Mouse (Mus musculus) cortical plate, adult 2 months (tissue): ENCODE results near the gene Mff. TPM values are rescaled to one million over a fixed set of nuclear protein-coding genes. Genes with fewer than 3 reads are reported as not detected.

ENCODE experiments used
- H3K27ac ChIP-seq: fragments of 200-500 bp; 2 replicates; pipeline ENCODE4 v1.5.1; 2012; ENCODE audit warnings: low read length, control low read depth, inconsistent platforms; ENCODE audit not compliant: insufficient read depth
- H3K4me1 ChIP-seq: fragments of 200-500 bp; 2 replicates; pipeline ENCODE4 v1.6.1; 2011; ENCODE audit warnings: low read length; ENCODE audit not compliant: control insufficient read depth, insufficient read depth
- H3K4me3 ChIP-seq: fragments of 200-500 bp; 2 replicates; pipeline ENCODE4 v1.5.1; 2011; ENCODE audit warnings: mild to moderate bottlenecking, low read length, control low read depth; ENCODE audit not compliant: insufficient read depth
- CTCF ChIP-seq: fragments of 200-500 bp; IDR thresholded peaks from 2 replicates; pipeline ENCODE4 v1.5.1; 2011; ENCODE audit warnings: mild to moderate bottlenecking, control low read depth, low read length; ENCODE audit not compliant: insufficient read depth; ENCODE audit errors: extremely low read depth
- POLR2A ChIP-seq: fragments of 200-500 bp; IDR thresholded peaks from 2 replicates; pipeline ENCODE4 v1.6.1; 2011; ENCODE audit warnings: mild to moderate bottlenecking, low read length, control low read depth; ENCODE audit not compliant: insufficient read depth; ENCODE audit errors: extremely low read depth
- polyA plus RNA-seq: library from polyadenylated mRNA; depleted of rRNA; stranded (reverse); fragments of >200 nt; gene quantifications from 2 replicates; pipeline ENCODE4 v1.2.3, GENCODE M21; 2012; rRNA removed

Gene Mff
- polyA plus RNA-seq = 365 and 371 TPM in 2 replicates

DNA sequence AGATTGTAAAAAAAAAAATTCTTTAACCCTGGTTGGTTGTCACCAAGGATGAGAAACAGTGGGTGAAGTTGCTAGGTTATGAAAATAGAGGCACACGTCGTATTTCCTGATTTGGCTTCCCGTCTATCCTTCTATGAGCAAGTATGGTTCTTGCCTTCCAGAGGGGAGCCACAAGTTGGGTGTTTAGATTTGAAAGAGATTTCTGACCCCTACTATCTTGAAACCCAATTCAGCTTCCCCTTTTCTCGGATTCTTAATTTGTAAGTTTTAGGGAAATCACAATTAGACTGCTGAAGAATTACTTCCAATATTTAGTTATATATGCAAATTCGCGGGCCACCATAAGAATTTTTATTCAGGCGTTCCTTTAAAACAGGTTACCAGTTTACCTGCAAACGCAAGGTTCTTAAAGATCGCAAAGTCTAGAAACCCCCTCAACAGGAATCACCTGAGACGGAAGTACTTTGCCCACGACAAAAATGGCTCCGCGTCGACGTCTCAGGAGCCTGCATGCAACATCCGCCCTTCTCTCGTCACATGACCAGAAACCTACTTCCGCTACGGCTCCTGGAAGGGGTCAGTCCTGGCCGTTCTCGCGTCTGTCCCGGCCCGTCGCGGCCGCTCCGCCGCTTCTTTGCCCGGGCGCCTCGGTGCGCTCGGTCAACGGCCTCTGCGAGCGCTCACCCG, at the start of gene Mff:
Gene Mff (plus strand): TSS at position 552 of the 687 bp plus-strand sequence.
- Histone ChIP-seq H3K4me1 (no peaks in the 10 kb centered on the region; the same call in 1 of the 2 replicates), H3K4me3 (peak within 1 kb of the TSS; percentile 85), H3K27ac (peak within 1 kb of the TSS; percentile 84)
- TF ChIP-seq CTCF (no peak), POLR2A (peak; percentile 82)

DNA sequence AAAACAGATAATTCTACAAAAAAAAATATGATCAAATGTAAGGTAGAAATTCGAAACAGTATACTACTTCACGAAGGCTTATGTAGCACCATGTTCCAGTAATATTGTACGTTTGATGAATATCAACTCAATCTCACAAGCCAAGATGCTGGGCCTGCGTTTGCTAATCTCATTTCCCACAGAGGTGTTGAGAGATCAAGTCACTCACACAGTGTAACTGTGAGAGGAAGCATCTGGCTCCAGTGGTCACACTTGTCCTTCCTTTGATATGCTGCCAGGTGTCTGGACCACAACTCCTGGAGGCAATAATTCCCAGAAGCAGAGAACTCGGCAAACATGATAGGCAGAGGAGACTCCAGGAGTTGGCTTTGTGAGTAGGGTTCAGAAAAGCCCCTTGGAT, 38.4 kb upstream of the Mff start:
- Histone ChIP-seq H3K4me1 (no peaks in the 10 kb centered on the region), H3K27ac (no peak overlapping the region), H3K4me3 (no peak overlapping the region)
- no peak for TF ChIP-seq POLR2A
- no peak for TF ChIP-seq CTCF

DNA sequence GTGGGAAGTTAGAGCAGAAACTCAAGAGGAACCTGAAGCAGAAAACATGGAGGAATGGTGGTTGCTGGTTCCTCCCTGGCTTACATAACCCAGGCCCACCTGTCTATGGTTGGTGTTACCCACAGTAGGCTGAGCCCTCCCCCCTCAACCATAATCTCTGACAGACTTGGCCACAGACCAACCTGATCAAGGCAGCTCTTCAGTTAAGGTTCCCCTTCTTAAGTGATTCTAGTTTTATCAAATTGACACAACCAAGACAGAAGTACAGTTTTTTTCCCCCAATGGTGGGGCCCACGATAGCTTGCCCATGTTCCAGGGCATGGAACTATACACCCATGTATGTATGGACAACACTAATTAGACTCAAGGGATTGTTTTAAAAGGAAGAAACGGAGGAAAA, 37.8 kb upstream of the Mff start:
- TF ChIP-seq POLR2A (no peak), CTCF (no peak)
- no peak overlapping the region for H3K27ac ChIP-seq

DNA sequence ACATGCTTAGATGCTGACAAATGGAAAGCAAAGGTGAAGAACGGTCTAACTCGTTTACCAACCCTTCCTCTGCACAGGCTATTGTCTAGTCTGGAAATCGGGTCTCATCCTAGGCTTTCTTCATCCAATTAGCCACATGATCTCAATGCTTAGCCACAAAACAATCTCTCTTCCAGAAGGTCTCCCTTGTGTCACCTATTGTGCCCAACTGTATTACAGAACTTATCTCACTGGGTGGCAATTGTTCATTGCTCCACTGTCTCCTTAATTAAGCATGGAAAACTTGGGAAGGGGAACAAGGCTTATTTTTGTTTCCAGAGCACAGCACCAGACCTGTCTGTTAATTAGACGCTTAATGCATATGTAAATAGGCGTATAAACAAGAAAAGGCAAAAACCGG, 36.8 kb upstream of the Mff start:
- Histone ChIP-seq H3K4me1 (no peaks in the 10 kb centered on the region), H3K27ac (no peak overlapping the region), H3K4me3 (no peak overlapping the region)
- TF ChIP-seq POLR2A (no peak), CTCF (no peak)

More for the DNA sequence above, 37.8 kb upstream of the Mff start:
- Histone ChIP-seq H3K4me3 (no peak overlapping the region), H3K4me1 (no peaks in the 10 kb centered on the region)

DNA sequence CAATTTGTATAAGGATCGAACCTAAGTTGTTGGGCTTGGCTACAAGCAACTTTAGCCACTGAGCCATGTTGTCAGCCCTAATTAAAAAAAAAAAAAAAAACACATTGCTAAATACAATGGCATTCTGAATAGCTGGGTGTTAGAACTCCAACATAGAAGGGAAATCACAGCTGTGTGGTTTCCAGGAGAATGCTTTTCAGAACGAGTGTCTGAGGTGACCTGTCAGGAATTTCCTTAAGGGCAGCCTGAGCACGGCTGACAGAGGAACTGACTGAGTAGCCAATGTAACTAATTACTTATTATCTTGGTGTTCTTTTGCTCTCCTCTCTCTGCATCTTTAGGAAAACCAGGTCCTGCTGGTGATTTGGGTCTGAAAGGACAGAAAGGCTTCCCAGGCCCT, 28.8 kb upstream of the Mff start:
- TF ChIP-seq CTCF = no peak
- no peak for TF ChIP-seq POLR2A
- H3K4me1 ChIP-seq = no peaks in the 10 kb centered on the region
- H3K27ac ChIP-seq = no peak overlapping the region
- no peak overlapping the region for H3K4me3 ChIP-seq

DNA sequence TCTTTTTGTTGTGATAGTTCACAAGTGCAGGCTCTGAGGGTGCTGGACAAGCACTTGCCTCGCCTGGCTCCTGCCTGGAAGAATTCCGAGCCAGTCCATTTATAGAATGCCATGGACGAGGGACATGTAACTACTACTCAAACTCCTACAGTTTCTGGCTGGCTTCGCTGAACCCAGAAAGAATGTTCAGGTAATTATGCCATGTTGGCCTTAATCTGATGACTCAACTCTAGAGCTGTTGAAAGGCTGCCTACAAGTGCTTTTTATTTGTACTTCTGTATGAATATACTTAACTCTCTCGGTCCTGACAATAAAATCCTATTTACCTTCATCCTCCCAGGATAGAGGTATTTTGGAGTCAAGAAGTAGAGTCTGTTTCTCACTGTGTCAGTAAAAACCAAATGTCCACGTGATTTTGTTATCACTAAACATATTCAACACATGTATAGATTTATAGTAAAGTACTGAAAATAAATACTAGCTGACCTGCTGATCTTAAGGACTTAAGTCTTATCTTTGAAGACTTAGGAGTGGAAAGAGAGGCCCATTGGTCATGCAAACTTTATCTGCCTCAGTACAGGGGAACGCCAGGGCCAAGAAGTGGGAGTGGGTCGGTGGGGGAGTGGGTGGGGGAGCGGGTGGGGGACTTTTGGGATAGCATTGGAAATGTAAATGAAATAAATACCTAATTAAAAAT, 6.7 kb upstream of the Mff start:
- Histone ChIP-seq H3K4me3 (no peak overlapping the region), H3K4me1 (no peaks in the 10 kb centered on the region), H3K27ac (no peak overlapping the region)
- no peak for TF ChIP-seq CTCF
- TF ChIP-seq POLR2A = no peak

DNA sequence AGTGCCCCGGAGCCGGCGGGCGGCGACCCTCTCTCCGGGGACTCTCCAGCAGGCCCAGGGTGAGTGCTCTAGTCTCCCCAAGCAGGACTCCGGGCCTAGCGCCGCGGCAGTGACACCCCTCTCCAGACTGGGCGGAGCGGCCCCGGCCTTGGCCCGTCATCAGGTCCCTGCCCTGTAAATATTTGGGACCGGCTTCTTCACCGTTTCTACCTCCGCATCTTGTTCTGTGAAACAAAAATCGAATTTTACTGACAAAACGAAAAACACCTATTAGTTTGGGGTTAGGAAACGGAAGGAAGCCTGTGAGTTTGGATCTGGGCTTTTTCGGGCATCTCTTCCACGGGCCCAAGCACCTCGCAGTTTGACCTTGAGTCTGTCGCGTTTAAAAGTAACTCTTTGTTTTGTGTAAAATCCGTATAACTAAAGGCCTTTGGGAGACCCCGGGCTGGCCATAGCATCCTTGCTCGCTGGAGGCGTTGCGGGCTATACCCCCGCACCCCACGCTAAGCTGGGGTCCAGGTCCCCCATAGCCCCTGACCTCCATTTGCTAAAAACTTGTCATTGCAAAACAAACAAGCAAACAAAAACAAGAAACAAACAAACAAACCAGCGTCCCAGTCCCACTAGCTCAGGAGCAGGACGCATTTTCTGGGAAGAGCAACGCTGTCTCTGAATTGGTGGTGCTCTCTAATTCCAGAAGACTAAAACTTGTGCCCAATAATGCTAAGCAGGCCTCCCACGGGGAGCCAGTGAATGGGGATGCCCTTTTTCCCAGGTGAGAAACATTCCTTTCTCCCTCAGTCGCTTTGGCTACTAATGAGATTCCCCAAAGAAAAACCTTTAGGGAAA, 560 bp downstream of the Mff start:
- Histone ChIP-seq H3K4me3 (peak overlapping the region; percentile 85), H3K27ac (peak overlapping the region; percentile 84), H3K4me1 (no peaks in the 10 kb centered on the region; the same call in 1 of the 2 replicates)
- no peak for TF ChIP-seq CTCF

DNA sequence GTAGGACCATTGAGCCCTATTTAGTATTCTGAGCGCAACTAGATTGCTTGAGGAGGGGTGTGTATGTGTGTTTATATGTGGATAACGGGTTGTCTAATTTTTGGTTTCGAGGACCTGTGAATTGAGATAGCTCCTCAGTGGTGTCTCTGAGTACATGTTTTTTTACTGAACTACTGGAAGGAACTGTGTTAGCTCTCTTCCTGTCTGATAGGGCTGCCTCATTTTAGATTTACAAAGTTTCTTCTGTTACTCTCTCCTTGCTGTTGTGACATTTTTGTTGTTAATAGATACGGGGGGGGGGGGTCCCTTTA, 1.1 kb downstream of the Mff start:
- TF ChIP-seq CTCF (no peak), POLR2A (no peak)
- Histone ChIP-seq H3K4me1 (no peaks in the 10 kb centered on the region; the same call in 1 of the 2 replicates), H3K27ac (no peak overlapping the region), H3K4me3 (peak overlapping the region; percentile 85; the same call in 1 of the 2 replicates)

DNA sequence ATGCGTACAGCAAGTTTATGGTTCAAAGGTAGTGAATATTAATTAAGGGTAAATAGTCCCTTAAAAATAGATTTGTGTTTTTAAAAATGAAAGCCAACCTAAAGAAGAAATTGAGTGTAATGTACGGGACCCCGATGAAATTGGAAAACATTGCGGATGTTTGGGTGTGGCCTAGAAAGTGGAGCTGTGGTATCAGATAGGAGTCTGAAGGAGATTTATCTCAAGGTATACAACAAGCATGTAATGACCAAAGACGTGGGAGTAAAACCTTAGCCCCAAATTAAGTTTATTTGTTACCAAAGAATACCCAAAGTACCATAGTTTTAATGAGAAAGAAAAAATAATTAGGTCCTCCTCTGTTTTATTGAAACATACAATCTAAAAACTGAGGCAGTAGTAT, 1.8 kb downstream of the Mff start:
- Histone ChIP-seq H3K4me1 (no peaks in the 10 kb centered on the region; the same call in 1 of the 2 replicates), H3K4me3 (no peak overlapping the region), H3K27ac (no peak overlapping the region)
- TF ChIP-seq CTCF (no peak), POLR2A (no peak)

DNA sequence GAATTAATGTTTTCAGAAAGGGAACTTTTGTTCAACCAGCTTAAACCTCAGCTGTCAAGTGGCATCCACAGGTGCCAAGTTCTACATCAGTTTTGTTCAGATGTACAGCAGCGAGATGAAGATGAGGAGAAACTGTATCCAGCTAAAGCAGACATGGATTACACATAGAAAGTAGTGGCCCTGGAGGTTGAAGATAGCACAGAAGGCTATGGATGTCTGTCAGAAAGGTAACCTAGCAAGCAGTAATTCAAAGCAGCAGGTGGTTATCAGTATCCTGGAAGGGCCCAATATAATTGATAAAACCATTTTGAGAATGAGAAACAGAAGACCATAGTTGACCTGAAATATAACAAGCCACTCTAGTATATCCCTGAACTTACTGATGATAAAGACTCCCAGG, 8.7 kb downstream of the Mff start:
- peaks cover 2% of the 10 kb centered on the region; the same call in 1 of the 2 replicates for H3K4me1 ChIP-seq
- H3K4me3 ChIP-seq = no peak overlapping the region
- no peak overlapping the region for H3K27ac ChIP-seq
- no peak for TF ChIP-seq POLR2A
- no peak for TF ChIP-seq CTCF
